In genomic region chr10:6999355-6999754, GRCm38 (mm10) we compare ENCODE assay signal across 12 mouse cellular contexts.
"Had no signal": no experiment of that assay in that cellular context is flagged by ENCODE, and none has a peak within 500 bp of the region (broad histone marks: within the 10 kb centered on the region; RNA-seq: fewer than 3 reads in every experiment).

No protein-coding gene starts in this region.

- DNase-seq: retina, postnatal 1 day; right cerebral cortex, adult 18-20 months; right cerebral cortex, postnatal 14 days; right cerebral cortex, postnatal 25 days; right cerebral cortex, postnatal 4 days; spleen, adult 18-20 months; thymus, adult 18-20 months; thymus, adult 2 months; thymus, postnatal 14 days; thymus, postnatal 25 days; thymus, postnatal 36 days; thymus, postnatal 4 days had no signal
